Mouse (Mus musculus) urinary bladder, postnatal 0 days (tissue): ENCODE data around the gene Slc39a9. TPM values are rescaled to one million over a fixed set of nuclear protein-coding genes. Genes with fewer than 3 reads are reported as not detected.

Experiments used
- polyA plus RNA-seq: library from polyadenylated mRNA; unstranded; fragments of >200 nt; fragmentation: Nextera tagmentation; extraction: Ambion mirVana; gene quantifications from 2 replicates; pipeline ENCODE4 v1.2.1, GENCODE M21; 2015

Gene Slc39a9
- 14.1 and 15.4 TPM in 2 replicates for polyA plus RNA-seq

DNA sequence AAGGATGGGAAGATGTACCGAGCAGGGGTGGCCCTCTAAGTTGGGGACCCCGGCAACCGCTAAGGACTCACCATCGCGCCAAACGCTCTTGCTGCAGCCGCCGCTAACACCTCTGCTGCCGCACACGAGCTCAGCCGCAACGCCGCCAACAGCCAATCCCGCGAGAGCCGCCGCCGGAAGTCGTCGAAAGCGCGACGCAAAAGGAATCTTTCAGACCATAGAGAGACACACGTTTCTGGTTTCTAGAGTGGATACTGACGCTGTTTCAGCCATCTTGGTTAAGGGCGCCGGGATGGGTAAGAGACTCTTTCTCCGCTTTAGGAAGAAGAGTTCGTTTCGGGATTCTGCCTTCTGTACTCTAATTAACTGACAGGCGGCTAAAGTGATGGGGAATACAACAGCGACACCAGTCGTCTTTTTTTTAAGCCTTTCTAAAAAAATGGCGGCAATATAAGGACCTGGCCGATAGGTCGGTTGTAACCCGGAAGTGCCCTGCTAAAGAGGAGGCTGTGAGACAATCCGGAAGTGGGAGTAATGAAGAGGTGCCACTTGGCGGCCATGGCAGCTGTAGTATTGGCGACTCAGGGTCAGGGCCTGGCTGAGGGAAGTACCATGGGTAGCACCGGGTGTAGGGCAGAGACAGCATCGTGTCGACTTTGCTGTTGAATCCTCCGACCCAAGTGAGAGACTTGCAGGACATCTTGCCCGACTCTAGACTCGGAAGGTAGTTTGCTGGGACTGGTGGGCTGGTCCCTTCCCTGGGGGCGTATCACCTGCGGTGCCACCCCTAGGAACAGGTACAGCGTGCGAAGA, at the start of gene Slc39a9, which contains the start of gene Erh:
Gene Slc39a9 (plus strand): TSS at position 191 of the 813 bp plus-strand sequence.
Gene Erh (minus strand): TSS at position 649 of the 813 bp plus-strand sequence.

GRCm38 (mm10) chr12:80692269-80692972, 48.7 kb downstream of the Slc39a9 start, which contains the start of gene Plekhd1:
Gene Plekhd1, plus strand, starts transcription at chr12:80692591.

Other genes with a start within 250 kb of the Slc39a9 start
- 6.6 and 7.2 TPM in 2 replicates for gene Dcaf5, start 207.3 kb upstream of the Slc39a9 start, polyA plus RNA-seq
- 9.4 and 10.1 TPM in 2 replicates for gene Exd2, start 180.8 kb upstream of the Slc39a9 start, polyA plus RNA-seq
- gene Galnt16, start 125.6 kb upstream of the Slc39a9 start, polyA plus RNA-seq = 8.0 and 10.2 TPM in 2 replicates
- 126 and 156 TPM in 2 replicates for gene Erh, start 458 bp downstream of the Slc39a9 start, polyA plus RNA-seq
- 12.5 and 13.6 TPM in 2 replicates for gene Plekhd1, start 48.7 kb downstream of the Slc39a9 start, polyA plus RNA-seq
- gene Ccdc177, start 116.8 kb downstream of the Slc39a9 start, polyA plus RNA-seq = 0.04 TPM in 1 of 2 replicates, not detected in the other
- 20.1 and 22.1 TPM in 2 replicates for gene Susd6, start 146.6 kb downstream of the Slc39a9 start, polyA plus RNA-seq